Mouse (Mus musculus) gastrocnemius, postnatal 10 days (tissue): Measurements from ENCODE around the gene Slc25a12. TPM values are rescaled to one million over a fixed set of nuclear protein-coding genes. Genes with fewer than 3 reads are reported as not detected.

Source experiments
- DNase-seq: peaks from one replicate; pipeline ENCODE4 v3.0.0; 2021; ENCODE audit warnings: mixed read lengths
- total RNA-seq, 2 experiments: library from RNA; stranded (reverse); gene quantifications; 2 replicates each; pipeline ENCODE4 v1.2.3; 2021

Slc25a12 gene
- total RNA-seq, 2 experiments from 2014 or later: 269 to 340 TPM

- no peak for DNase-seq
Observed at GRCm38 (mm10) chr2:71309726-71310125, 57.8 kb downstream of the Slc25a12 start.

GRCm38 (mm10) chr2:71306357-71306756 lies 61.2 kb downstream of the Slc25a12 start:
- no peak for DNase-seq

GRCm38 (mm10) chr2:71304821-71305220 lies 62.7 kb downstream of the Slc25a12 start:
- DNase-seq: no peak

- no peak for DNase-seq
Observed at GRCm38 (mm10) chr2:71303221-71303620, 64.3 kb downstream of the Slc25a12 start.

GRCm38 (mm10) chr2:71302156-71302663 lies 65.3 kb downstream of the Slc25a12 start:
- no peak for DNase-seq

- DNase-seq: no peak
Observed at GRCm38 (mm10) chr2:71298729-71299128, 68.8 kb downstream of the Slc25a12 start.

- no peak for DNase-seq
Observed at GRCm38 (mm10) chr2:71297501-71297900, 70.0 kb downstream of the Slc25a12 start.

GRCm38 (mm10) chr2:71295844-71296243 lies 71.7 kb downstream of the Slc25a12 start:
- no peak for DNase-seq

GRCm38 (mm10) chr2:71294489-71294888 lies 73.1 kb downstream of the Slc25a12 start:
- DNase-seq: no peak

GRCm38 (mm10) chr2:71293983-71294382 lies 73.6 kb downstream of the Slc25a12 start:
- no peak for DNase-seq

GRCm38 (mm10) chr2:71291566-71291965 lies 76.0 kb downstream of the Slc25a12 start:
- DNase-seq: no peak

- no peak for DNase-seq
Observed at GRCm38 (mm10) chr2:71290107-71290775, 77.3 kb downstream of the Slc25a12 start.

- DNase-seq: no peak
Observed at GRCm38 (mm10) chr2:71281981-71282380, 85.6 kb downstream of the Slc25a12 start.

- no peak for DNase-seq
Observed at GRCm38 (mm10) chr2:71278791-71279775, 88.5 kb downstream of the Slc25a12 start.

- DNase-seq: no peak
Observed at GRCm38 (mm10) chr2:71275734-71276133, 91.8 kb downstream of the Slc25a12 start.

GRCm38 (mm10) chr2:71273955-71274679 lies 93.4 kb downstream of the Slc25a12 start:
- DNase-seq: peak; percentile 54

- no peak for DNase-seq
Observed at GRCm38 (mm10) chr2:71270085-71270484, 97.5 kb downstream of the Slc25a12 start.

- no peak for DNase-seq
Observed at GRCm38 (mm10) chr2:71269332-71269731, 98.2 kb downstream of the Slc25a12 start.

- no peak for DNase-seq
Observed at GRCm38 (mm10) chr2:71268691-71269090, 98.9 kb downstream of the Slc25a12 start.

- DNase-seq: no peak
Observed at GRCm38 (mm10) chr2:71264585-71264984, 103.0 kb downstream of the Slc25a12 start.

- DNase-seq: no peak
Observed at GRCm38 (mm10) chr2:71256581-71256980, 111.0 kb downstream of the Slc25a12 start.

- DNase-seq: no peak
Observed at GRCm38 (mm10) chr2:71254836-71255235, 112.7 kb downstream of the Slc25a12 start.
